Mouse (Mus musculus) hindlimb bud, embryonic 11.5 days (tissue): ENCODE results near the gene Stxbp6.
"Not testable (repeated sequence)": the region's sequence is repeated elsewhere in the genome, so short reads cannot be mapped to it uniquely, and the experiment has no call there.

Experiments
- DNase-seq: peaks from one replicate; pipeline ENCODE4 v3.0.0-alpha.2; 2012; ENCODE audit warnings: low read depth, low spot score; ENCODE audit errors: extremely low spot score

Stxbp6 gene

GRCm38 (mm10) chr12:45058007-45058406 lies 16.5 kb downstream of the Stxbp6 start:
- DNase-seq: no peak

DNA sequence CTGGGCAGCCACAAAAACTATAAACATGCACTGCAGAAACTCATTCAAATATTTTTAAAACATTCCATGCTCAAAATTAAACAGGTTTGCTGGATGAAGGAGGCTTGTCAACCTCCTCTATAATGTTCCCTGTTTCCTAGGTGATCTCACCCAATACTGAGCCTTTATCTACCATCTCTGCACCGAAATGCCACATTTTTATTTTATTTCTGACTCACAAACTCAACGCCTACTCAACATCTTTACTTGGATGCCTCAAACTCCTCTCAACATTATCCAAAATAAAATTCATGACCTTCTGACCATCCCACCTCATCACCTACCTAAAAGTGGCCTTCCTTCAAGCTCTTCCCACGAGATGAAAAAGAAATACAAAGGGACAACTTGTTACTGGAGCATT lies 18.1 kb downstream of the Stxbp6 start:
- no peak for DNase-seq

DNA sequence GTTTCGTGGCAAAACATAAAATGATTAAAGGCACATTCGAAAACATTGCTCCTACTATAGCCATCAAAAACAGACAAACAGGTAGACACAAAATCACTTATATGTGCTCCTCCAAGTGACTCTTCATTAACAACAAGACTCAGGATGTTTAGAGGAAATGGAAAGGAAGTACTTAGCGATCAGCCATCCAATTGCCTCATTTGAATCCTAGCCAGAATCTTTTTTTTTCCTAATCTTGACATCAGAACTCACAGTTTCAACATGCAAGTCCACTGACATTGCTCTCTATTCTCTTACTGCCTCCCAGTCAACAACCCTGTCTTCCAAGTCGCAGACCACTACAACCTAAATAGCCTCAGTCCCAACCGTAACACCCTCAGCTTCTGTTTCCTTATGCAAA lies 21.2 kb downstream of the Stxbp6 start:
- DNase-seq: no peak

- DNase-seq: no peak
These were observed 21.6 kb downstream of the Stxbp6 start for GRCm38 (mm10) chr12:45052860-45053259.

DNA sequence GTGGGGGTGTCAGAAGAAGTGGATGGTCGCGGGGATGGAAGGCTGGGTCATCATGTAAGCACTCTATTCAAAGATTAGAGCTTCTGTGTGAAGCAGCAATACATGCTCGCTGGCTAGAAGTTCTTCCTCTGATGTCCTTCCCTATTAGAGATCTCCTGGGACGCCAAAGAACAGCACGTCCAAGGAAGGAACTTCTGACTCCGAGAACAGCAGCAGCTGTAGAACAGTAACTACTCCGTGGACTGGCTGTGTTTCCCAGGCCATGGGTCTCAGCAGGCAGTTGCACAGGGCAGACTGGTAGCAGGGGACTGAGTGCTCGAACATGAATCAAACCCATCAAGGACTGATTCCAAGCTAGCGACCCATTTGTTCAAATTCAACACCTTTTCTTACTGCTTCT lies 24.6 kb downstream of the Stxbp6 start:
- no peak for DNase-seq

DNA sequence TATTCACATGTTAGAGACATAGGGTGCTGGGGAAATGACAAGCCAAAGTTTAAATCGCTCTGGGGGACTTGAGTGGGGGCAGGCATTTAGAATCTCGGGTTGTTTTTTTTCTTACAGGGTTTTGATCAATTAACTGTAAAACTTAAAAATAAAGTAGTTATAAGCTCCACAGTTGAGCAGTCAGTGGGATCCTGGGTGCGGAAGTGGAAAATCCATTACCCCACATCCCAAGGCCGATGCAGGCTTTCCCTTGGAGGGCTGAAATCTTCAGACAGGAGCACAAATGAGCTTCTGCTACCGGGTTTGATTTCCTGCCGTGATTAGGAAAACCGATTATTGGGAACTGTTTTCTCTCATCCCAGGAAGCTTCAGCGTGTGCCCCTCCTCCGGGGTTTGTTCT lies 26.8 kb downstream of the Stxbp6 start:
- not testable (repeated sequence) for DNase-seq

DNA sequence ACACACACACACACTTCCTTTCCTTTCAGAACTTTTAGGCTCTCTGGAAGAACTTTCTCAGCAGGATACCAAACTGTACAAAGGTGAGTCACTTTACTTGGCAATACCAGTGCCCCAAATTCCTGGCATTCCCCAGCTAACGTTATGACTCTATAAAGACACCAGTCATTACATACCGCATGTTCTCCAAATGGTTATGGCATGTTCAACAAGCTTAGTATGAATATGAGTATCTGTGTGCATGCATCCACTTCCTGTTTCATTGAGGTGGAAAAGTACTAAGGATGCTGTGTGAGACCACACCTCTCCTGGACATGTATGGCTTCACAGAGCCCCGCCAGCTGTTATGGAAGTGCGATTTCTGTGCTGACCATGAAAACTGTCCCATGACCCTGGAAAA lies 27.3 kb downstream of the Stxbp6 start:
- no peak for DNase-seq

- DNase-seq: no peak
These were observed 29.9 kb downstream of the Stxbp6 start for GRCm38 (mm10) chr12:45044581-45044980.

GRCm38 (mm10) chr12:45042591-45043091 lies 31.9 kb downstream of the Stxbp6 start:
- DNase-seq: no peak

DNA sequence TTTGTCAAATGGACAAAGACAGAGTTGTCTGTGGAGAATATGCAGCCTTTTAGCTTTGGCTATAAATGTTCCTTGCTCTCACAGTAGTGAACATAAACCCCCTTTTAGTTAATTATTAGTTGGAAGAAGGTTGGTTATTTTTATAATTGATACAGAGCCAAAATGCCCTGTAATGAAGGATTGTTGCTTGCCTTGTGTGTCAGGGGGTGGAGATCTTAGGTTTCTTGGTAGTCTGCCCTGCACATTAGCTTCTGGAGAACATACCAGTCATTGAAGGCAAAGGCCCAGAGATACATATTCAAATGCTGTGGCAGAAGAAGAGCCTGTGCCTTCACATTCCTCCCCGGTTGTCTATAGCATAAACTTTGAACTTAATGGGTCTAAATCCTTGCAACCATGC lies 37.0 kb downstream of the Stxbp6 start:
- DNase-seq: no peak

DNA sequence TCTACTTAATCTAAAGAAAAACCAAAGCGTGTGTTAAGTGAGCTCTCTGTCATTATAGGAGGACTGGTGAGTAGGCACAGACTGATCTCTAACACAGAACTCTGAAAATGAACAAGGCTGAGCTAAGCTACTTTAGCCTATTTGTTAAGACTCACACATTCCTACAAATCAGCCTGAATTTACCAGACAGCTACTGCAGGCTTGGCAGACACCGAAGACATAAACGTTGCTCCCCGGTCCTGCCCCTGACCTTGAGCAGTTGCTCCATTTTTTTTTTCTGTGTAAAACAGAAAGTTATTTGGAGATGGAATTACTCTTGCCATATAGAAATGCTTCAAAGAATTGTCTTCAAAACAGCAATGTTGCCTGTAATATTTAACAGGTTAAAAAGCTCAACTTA lies 37.4 kb downstream of the Stxbp6 start:
- DNase-seq: no peak

GRCm38 (mm10) chr12:45030681-45031080 lies 43.8 kb downstream of the Stxbp6 start:
- no peak for DNase-seq

DNA sequence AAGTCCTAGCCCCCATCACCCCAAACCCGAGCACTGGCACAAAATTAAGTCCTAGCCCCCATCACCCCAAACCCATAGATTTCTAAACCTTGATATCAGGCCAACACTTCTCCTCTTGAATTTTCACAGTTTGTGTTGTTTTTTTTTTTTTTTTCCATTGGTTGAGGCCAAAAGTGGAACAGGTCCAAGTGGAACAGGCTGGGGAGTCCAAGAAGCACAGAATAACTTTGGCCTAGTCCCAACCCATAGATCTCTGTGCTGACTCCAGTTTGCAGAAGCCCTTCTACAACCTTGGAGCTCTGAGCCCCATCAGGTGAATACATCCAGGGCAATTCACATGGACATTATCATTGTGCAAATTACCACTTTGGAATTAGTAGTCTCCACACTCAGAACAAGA lies 48.2 kb downstream of the Stxbp6 start:
- DNase-seq: no peak

- no peak for DNase-seq
These were observed 54.5 kb downstream of the Stxbp6 start for GRCm38 (mm10) chr12:45020018-45020417.

DNA sequence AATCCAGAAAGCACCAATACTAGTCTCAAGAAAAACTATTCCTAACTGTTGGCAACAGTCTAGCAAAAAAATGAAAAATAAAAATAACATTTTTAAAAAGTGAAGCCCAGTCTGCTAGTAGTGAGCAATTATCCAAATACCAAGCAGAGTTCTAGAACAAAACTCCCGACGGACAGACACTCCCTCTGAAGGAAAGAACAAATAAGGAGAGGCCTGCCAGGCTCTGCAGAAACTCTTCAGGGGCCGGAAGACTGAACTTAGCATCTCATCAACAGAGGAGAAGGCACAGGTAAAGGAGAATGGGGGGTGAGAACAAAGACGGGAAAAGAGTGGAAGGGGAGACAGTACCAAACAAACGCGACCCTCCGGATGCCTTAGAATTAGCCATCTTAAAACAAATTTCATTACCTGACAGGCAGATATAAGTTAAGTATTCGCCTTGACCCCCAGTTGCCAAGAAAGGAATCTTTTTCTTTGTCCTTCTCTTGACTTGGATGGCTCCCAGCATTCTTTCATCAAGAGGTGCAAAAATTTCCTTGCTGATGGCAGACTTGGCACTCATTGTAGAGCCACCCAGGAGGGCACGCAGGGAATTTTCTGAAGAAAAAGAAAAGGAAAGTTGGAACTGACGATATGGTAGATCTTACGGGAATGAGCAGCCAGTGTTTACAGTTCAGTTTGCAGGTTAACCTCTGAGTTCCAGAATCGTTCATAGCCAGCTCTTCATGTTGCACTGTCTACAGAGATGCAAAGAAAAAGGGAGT lies 55.3 kb downstream of the Stxbp6 start:
- DNase-seq: no peak

DNA sequence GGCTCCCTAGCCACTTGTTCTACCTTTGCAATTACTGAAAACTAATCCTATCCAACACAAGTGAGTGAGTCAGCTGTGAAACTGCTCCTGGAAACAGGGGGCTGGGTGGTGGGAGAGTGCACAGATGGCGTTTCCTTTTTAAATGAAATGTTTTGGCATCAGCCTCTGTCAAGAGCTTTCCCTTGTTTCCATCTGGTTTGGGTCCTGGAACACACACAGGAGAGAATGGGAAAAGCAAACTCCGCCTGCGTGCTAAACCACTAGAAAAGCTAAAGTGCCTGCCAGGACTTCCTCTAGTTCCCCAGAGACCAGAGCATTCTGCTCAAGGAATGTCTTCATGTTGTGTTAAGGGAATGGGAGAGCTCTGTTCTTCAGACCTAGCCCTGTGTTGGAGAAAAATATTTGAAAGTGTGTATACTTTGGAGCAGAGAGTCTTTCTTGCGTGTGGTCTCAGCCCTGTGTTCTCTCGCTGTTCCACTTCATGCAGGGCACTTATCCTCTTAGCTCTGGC lies 61.2 kb downstream of the Stxbp6 start:
- DNase-seq: no peak

DNA sequence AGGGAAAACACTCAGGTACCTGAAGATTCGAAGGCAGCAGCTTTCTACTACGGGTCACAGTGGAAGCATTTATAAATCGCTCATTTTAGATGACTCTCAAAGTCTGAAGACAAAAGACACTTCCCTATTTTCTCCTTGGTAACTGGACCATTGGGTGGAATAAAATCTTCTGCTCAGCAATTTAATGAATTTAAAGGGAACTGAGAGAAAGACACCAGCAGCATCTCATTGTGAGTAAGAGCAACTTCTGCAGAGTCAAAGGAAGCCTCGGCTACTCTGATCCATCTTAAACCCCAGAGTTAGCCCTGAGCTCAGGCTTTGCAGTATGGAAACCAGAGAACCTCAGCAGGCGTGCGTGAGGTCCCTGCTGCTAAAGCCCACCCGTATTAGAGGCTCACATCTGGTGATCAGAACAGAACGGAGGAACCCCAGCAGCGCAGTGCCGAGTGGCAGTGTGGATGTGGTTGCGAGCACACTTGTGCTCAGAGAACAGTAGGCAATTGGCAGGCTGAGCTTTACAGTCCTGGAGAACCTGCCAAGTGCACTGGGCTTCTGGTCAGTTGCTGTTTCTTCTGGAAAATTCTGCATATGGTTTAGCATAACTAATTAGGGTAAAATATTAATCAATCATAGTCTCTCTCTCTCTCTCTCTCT lies 62.9 kb downstream of the Stxbp6 start:
- no peak for DNase-seq

DNA sequence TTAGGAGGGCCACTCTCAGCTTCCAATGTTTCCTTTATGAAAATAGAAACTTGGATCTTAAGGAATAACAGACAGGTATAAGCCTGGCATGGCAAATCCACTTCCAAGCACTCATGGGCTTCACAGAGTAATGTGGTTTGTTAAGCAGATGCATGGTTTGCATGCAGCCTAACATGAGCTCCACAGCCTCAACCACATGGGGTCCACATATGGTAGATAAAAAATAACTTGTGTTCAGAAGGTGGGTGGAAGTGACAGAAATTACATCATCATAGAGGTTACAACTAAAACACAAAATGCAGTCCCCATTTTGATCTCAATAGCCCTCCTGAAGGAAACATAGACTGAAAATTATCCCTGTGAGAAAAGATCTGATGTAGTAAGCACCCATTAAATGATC lies 63.5 kb downstream of the Stxbp6 start:
- no peak for DNase-seq

GRCm38 (mm10) chr12:45009984-45010611 lies 64.4 kb downstream of the Stxbp6 start:
- DNase-seq: no peak

DNA sequence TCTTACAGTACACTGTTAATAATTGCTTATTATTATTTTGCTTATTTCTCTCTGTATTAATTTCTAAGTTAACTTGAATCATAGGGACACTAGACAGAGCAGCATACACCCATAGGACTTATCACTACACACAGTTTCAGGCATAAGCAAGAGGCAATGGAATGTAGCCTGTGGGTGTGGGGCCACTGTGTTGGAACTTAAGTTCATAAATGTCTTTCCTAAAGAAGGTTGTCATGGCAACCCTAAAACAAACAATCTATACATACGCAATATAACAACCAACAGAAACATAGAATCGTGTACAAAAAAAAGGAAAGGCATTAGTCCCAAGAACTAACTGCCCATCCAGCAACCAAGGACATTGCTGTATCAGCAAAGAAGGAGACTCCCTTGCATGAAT lies 67.9 kb downstream of the Stxbp6 start:
- no peak for DNase-seq

DNA sequence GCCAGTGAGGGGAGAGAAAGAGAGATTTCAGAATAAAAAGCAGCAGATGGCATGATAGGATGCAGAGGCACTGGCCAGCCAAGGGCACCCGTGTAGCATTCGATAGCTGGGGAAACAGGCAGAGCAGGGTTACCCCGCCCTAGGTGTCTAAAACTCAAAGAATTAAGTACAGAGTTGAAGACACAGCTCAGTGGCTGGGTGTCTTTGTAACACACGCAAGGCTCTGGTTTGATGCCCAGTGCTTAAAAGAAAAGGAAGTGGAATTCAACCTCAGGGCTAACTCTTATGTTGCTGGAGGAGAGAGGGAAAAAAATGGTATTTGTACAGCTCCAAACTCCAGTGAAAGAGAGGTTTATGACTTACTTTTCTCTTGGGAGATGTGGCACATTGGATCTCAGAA lies 68.5 kb downstream of the Stxbp6 start:
- DNase-seq: no peak

- DNase-seq: no peak
These were observed 72.5 kb downstream of the Stxbp6 start for GRCm38 (mm10) chr12:45001996-45002395.
